Mouse (Mus musculus) WW6 (cell line): ENCODE results near the gene Fam205a2.
"Not testable (repeated sequence)": the region's sequence is repeated elsewhere in the genome, so short reads cannot be mapped to it uniquely, and the experiment has no call there.

ENCODE experiments used
- DNase-seq: peaks from one replicate; pipeline ENCODE4 v3.0.0-alpha.2; 2013; ENCODE audit warnings: low read depth, low spot score

Fam205a2 gene

DNA sequence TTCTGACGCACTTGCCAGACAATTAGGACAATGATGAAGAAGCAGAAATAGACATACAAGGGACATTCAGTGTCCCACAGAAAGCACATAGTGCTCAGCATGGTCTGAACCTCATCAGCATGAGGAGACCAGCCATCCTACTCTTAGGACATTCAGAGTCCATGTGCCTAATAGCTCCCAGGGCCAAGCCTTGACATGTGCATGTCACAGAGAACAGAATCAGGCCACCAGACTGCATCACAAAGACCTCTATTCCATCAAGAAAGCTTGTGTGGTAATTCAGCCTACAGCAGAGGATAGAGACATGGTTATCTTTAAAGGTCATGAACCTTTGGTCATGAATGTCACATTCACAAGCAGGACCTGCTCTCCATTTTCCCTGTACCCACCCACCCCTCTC lies at the start of gene Fam205a2:
Fam205a2 (minus strand) TSS at position 101 of the 400 bp plus-strand sequence.
- not testable (repeated sequence) for DNase-seq
